Mouse (Mus musculus) urinary bladder, postnatal 10 days (tissue): ENCODE results near the gene Cdyl.

Experiments used
- DNase-seq: peaks from one replicate; pipeline ENCODE4 v3.0.0; 2022; ENCODE audit warnings: low spot score

Cdyl gene

DNA sequence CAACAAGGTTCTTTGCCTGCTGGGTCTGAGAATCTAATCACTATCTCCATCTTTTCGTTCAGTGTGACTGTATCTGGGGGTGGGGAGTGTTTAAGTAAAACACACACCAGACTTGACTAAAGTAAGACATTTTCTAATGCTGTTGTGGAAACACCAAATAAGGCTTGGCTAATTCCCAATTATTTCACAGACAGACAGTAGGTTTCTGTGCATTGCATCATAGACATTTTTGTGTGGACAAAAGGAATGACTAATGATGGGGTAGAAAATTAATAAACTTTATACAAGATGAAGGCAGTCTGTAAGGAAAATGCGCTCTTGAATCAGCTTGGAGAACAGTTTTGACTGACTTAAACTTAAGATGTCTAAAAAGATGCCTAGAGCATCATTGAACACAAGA lies 100.7 kb downstream of the Cdyl start:
- DNase-seq: no peak

DNA sequence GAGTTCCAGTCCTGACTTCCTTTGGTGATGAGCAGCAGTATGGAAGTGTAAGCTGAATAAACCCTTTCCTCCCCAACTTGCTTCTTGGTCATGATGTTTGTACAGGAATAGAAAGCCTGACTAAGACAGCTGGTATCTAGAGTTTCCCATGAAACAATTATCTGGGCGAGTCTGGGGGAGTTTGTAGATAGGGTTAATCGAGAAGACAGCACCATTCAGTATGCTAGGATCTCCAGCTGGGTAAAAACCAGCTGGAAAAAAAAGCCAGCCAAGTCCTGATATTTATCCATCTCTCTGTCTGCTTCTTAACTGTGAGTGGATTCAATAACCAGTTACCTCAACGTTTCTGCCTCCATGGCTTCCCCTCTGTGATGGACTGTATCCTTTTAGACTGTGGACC lies 104.9 kb downstream of the Cdyl start:
- DNase-seq: no peak

DNA sequence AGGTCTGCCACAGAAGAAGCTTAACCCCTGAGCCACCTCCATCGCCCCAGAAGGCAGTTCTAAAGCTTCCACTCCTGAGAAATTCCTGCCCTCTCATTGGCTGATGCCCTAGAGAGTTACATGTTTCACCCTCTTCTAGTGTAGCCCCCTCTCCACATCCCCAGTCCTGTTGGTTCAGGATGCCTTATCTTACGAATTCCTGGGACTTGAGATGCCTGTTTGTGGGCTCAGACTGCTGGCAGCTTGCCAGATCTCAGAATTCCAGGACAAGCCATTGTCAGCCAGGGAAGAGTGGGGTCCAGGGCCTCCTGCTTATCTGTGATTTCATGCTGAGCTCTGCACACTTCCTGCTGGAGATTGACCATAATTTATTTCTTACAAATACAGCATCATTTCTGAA lies 106.2 kb downstream of the Cdyl start:
- DNase-seq: no peak

DNA sequence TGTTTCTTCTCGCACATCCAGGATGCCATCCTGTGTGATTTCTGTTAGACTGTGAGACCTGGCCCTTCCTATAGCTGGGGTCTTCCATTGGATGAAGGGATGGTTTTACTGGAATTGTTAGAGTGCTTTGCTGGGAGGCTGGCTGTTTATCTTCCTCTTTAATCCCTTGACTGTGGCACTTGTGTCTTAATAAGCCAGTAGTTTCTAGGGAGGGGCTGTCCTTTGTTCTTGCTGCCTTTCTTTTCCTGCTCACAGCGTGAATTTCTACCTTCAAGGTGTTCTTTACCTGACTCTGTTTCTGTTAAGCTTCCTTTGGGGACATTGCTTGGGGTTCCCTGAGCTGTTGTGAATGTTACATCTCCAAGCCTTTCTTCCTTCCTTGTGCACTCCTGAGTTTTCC lies 110.0 kb downstream of the Cdyl start:
- DNase-seq: no peak

DNA sequence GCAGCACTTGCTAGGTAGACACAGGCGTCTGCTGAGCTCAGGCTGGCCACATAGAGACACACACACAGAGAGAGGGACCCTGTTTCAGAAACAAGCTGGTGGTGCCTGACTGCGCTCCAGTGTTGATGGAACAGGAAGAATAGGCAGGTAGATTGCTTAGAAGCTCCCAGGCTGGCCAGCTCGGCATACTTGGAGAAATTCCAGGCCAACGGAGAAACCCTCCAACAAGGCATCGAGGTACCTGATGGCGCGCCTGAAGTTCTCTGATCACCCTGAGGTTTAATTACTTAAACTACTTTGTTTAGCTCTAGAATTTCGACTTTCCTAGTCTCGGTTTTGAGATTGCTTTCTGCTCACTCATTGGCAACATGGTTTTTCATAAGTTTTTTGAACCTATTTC lies 110.8 kb downstream of the Cdyl start:
- DNase-seq: no peak

DNA sequence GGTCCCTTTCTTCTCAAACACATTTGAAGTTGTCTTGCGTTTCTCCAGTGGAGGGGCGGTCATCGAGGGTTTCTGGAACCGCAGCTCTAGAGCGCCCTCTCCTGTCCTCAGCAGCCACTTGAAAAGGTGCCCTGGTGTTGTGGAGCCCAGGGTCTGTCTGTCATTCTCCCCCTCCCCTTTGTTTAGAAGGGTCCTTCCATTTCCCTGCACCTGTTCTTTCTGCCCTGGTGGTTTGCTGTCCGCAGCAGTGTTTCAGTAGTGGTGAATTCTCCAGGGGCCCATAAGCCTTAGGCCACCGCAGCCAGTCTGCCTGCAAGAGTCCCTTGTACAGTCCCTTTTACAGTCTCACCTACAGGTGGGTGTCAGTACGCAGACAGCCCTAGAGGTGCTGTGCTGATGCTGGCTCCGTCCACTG lies 112.3 kb downstream of the Cdyl start:
- no peak for DNase-seq

DNA sequence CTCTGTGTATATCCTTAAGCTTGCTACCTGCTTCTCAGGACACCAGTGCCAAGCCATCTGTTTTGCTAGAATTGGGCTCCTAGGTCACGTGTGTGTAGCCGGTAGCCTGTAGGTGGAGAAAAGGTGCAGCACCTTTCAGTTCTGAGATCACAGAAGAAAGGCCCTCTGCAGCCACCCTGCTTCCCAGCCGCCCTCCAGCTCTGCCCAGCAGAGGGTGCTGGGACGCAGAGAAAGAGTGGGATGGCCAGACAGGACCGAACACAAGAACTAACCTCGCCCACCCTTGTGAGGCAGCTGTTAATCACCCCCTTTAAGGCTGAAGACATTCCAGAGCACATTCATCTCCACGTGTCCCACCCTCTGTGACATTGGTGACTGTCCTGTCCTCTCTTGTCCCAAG lies 114.1 kb downstream of the Cdyl start:
- no peak for DNase-seq

DNA sequence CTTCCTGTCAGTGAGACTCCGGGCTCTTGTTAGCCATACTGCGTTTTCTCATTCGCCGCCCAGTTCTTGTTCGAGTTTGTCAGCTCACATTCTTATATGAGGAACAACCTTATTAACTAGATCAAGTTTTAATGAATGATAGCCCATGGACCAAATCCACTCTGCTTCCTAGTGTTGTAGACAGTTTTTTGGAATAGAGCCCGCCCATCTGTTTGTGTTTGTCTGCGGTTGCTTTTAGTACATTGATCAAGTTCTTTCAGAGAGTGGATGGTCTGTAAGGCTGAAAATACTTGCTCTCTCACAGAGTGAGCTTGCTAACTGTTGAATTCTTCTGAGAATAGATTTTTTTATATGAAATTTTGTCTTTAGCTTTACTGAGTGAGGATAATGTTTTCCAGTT lies 116.5 kb downstream of the Cdyl start:
- no peak for DNase-seq

DNA sequence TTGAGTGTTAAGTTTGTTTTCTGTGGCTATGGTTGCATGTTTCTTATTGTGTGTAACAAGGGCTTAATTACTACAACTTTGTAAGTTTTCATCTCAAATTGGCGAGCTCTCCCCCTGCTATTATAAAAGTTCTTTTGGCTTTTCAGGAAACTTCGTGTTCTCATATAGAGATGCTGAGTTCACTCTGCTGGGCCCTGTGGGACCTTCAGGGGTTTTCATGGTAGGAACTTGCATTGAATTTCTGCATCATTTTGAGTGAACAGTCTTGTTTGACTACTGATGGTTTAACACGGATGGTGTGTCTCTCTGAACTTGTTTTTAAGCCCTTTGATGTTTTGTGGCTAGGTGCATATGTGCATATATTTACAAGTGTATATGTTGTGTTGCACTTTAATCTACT lies 121.1 kb downstream of the Cdyl start:
- no peak for DNase-seq

DNA sequence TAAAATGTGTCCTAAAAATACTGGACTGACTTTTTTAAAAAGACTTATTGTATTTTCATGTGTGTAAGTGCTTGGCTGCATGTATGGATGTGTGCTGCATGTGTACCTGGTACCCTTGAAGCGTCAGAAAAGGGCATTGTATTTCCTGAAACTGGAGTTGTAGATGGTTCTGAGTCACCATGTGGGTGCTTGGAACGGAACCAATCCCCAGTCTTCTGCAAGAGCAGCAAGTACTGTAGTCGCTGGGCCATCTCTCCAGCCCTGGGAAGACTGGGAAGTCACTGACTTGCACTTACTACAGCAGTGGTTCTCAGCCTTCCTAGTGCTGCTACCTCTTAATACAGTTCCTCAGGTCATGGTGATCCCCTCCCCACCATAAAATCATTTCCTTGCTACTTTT lies 122.1 kb downstream of the Cdyl start:
- no peak for DNase-seq

DNA sequence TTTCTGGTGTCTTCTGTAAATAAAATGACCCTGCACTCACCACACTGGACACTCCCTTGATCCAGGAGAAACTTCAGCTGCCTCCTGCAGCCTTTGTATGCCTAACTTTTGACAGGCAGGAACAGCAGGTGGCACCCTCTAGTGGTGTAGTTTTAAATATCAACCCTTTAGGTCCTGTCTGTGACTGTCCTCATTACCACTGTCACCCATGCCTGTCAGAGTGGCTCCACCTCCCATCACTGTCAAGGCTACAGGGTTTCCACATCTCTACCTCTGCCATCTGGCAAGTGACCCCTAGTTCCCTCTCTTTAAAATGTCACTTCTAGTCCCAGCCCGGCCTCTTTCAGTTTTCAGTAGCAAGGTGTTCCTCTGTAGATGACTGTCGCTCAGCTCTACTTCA lies 123.3 kb downstream of the Cdyl start:
- DNase-seq: no peak

DNA sequence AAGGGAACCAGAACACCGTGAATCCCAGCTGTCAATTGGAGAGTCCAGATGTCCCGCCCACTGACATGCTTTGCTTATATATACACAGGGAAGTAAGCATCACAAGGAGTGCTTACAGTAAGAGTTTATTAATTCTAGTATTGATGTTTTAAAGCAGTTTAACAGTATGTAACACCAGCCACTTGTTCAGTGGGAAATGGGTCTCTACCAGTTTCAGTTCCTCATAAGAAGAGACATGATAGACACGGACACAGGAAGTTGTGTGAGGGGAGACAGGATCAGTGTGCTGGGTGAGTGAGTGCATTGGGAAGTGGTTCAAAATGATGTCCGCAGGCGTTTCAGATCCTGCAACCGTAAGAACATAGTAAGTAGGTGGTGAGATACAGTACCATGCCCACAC lies 123.9 kb downstream of the Cdyl start:
- no peak for DNase-seq

DNA sequence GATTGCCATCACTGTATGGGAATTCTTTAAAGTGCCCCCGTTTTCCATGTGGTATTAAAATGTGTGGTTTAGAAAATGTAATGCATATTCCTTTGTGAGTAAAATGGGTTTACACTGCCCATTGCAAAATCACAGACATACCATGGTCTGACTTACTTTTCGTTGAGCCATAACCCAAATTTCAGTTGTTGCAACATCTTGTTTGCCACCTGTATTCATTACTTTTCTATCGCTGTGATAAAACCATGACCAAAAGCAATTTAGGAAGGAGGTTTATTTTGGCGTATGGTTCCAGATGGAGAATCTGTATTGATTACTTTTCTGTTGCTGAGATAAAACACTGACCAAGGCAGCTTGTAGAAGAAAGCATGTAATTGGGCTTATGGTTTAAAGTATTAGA lies 124.6 kb downstream of the Cdyl start:
- no peak for DNase-seq

DNA sequence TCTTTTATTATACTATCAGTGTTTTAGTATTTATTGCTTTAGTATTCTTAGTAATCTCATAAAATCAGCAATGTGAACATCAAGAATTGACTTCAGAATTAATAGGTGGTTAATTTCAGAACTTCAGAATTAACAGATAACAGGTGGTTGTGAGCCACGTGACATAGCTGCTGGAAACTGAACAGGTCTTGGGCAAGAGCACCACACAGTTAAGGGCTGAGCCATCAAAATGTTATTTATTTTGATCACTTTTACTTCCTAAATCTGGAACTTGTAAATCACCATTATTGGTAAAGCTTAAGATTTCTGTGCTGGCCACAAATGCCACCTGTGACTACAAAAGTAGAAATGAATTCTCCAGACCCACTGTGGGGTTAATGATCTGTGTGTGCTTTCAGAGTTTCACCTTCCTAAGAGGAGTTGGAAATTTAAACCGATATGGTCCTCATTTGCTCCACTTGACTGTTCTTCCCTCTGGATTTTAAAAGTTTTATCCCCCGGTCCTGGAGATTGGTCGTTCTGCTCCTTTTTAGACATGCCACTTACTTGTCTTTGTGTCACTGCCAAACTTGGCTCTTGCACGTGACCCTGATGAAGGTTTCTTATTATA lies 125.8 kb downstream of the Cdyl start:
- no peak for DNase-seq

DNA sequence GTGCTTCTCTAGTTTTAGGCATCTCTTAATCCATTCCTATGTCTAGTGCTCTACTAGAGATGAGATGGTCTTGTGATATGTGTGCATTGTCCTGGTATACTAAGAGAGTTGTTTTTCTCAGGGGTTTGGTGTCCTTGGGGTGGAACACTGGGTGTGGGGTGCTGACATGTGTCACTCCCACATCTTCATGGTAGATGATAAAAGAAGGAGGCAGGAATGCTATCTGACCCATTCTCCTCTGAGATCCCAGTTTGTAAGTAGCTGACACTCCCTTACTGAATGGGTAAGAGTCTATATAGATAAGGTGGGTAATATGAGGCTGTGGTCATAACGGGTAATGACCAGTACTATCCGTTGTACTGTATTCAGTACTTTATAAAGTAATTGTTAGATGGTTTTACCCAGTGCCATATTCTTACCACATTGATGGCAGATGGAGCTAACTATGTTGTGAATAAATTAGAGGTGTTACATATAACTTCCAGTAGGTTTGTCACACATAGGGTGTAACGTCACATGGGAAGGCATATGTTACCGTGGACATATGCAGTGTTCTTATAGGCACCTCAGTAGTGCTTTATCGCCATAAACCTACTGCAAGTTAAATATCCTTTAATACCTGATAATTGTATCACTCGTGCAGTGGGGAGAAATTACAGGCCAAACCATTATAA lies 127.2 kb downstream of the Cdyl start:
- DNase-seq: no peak

DNA sequence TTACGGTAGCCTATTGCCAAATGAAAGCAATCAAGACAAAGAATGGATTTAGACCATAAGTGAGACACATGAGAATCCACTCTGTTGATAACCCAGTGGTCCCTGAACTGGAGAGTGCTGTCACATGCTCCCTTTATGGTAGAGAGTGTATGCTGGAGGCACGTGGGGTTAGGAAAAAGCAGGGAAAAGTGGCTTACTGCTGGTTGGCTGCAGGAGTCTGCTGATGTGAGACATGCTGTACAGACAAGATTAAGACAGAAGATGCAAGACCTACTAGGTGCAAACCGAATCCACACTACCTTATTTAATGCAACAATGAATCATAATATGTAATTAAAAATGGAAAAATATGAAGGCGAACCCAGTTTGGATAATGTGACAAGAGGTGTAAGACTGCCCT lies 129.9 kb downstream of the Cdyl start:
- DNase-seq: no peak

DNA sequence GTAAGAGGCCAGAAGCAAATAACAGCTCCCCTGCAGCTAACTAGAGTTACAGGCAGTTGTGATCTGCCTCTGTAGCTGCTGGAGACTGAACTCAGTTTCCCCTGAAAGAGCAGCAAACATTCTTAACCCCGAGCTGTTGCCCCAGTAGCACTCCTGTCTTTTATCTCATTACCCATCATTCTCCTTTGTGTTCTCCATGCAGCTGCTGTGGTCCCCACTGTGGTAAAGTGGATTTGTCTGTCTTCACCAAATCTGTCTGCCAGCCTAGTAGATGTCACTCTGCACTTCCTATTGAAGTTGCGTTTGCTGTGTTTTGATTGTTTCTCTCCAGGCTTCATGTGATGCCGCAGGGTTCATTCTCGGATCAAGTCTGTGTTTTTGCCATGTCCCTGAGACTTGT lies 130.8 kb downstream of the Cdyl start:
- DNase-seq: no peak

DNA sequence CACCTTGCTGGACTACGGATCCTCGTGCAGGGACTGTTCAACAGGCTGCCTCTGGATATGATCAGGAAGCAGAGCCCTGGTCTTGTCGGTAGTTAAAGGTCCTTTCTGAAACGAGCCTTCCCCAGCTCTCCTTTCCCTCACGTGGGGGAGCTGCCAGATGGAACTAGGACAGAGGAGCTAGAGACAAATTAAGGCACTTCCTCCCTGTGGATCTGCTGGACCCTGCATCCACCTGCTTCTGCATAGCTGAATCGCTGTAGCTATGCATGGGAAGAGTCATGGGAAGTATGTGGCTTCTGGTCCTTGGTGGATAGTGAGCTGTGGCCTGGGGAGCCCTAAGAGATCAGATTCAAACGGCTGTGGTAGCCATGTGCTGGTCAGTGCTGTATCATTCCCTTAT lies 134.7 kb downstream of the Cdyl start:
- no peak for DNase-seq

DNA sequence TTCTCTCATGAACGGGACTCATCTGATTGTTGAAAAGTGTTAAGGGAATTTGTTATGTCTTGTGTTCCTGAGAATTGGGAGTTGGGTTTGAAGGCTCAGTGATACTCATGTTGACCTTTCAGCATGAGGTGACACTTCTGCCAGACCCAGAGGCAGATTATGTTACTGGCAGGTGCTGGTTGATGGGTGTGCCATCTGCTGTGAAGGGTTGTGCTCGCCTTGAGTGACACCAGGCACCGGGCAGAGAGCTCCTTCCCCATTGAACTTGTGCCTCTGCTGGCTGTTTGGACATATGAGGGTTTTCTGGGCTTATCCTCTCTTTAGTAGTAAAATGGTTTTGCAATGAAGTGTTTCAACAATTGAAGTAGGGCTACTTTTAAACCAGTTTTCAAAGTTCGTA lies 135.1 kb downstream of the Cdyl start:
- no peak for DNase-seq

DNA sequence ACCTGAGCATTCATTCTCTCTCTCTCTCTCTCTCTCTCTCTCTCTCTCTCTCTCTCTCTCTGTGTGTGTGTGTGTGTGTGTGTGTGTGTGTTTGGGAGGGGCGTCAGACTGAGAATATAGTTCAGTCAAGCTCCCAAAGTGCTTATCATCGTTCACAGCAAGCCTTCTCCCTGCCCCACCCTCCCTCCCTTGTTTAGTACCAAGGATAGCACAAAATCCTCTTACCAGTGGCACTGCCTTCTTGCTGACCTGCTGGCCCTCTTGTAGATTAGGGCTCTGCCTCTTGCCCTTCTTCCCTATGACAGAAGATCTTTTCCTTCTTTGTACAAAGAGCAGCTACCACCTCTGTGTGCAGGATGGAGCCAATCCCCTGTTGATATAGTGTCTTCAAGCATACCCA lies 136.3 kb downstream of the Cdyl start:
- DNase-seq: no peak

DNA sequence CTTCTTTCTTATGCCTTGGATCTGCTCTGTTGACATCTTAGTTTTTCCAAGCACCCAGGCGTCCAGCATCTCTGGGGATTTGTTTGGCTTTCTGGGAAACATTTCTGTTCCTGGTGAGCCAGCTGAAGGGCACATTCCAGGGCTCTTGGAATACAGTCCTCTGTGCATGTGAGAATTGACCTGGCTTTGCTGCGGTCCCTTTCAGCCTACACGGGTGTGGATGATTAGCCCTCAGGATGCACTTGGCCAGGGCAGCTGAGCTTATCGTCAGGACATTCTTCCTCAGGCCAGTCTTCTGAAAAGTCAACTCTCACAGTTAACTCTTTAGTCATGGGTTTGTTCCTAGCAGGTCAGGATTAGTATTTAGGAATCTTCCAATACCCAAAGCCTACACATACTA lies 136.7 kb downstream of the Cdyl start:
- DNase-seq: no peak

DNA sequence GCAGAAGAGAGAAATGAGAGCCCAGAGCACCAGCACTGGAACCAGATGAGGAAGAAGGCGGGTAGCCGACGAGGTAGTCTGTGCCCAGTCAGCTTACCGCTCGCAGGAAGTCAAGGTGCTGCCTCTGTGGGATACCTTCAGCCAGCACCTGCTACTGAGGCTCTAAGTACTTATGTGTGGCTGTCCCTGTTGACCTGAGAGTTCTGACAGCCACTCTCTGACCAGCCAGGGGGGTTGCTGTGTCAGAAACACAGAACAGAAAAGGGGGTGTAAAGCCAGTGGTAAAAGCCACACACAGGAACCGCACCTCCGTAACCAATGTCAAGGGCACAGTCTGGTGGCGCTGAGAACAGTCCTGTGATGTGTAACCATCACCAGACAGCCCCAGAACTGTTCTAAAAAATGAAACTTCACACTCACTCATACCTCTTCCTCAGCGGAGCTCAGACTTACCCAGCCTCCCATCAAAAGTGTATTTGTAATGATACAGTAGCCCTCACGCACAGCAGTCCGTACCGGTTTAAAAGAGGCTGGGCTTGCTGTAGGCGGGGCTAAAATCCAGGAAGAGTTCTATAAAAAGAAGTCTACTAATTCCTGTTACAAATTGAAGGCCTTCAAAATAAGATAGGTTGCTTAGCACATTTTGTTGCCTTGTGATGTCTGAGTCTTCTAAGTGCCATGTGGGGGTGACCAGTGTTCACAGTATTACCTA lies 138.3 kb downstream of the Cdyl start:
- DNase-seq: no peak

DNA sequence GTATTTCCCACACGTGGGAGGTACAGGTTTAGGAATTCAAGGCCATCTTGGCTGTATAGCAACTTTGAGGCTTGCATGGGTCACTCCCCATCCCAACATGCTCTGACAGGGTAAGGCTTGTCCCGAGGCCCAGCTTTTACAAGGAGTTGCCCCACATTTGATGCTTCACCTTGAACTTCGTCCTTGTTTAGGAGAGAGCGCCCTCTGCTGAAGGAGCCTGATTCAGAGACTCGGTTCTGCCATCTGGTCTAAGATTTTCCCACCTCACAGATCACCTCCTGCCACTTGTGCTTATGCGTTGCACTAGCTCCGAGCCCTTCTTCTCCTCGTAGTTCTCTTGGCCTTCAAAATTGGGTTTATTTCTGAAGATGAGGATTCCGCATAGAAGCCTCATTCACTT lies 139.0 kb downstream of the Cdyl start:
- DNase-seq: no peak

DNA sequence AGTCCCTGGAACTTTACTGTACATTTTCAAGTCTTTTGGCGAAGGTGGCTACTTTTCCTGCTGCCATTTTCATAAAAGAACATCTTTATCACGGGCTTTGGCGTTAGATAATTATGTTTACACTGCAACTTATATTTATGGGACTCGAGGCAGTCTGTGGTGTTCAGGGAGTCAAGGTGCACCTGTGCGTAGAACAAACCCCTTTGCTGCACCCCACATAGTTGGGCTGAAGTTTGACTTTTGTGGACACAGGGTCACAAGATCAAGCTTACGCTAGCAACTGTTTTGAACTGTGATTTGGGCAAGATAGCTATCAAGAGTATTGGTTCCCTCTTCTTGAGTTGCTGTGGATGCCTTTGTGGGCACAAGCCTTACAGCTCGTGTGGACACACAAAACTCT lies 140.6 kb downstream of the Cdyl start:
- DNase-seq: no peak
